Mouse (Mus musculus): ENCODE results near the gene Nfib.

DNA sequence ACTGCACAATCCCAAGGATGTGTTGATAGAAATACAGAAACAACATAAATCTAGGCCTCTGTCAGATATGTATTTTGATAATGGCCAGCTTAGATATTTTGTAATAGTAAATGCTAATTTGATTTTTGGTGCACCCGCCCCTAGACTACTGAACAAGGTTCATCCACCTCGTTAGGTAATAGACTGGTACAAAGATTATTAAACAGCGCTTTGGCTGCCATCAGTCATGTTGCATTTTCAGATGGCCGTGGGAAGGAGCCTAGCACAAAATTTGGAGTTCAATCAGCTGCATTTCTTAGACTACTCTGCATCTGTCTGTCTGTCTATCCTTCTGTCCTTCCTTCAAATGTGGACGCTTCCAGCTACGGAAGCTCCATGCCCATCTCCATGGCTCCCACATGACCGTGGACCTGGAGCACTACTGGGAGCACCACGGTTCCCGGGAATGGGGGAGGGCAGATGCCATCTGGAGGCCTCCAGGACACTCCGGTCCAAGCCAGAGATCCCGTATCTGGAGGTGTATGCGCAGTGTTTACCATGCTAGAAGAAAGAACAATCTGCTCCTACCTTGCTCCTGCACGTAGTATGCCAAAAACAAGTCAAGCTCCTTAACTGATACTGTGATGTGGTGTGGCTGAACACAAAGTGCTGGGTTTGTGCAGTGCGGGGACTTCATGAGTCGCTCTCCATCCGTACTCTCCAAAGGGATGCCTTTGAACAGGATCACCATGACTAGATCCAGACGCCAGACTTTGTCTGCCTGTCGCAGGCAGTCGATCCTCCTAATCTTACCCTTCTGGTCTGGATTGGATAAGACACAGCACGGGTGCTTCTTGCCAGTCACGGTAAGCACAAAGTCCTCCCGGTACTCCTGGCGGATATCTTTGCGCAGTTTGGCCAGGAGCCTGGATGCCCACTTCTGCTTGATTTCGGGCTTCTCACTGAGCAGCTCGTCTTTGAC is 207.6 kb downstream of the Nfib start:
- TF ChIP-seq EP300 (IDR thresholded peaks at IDR 0.05) (no peak), CTCF (IDR thresholded peaks at IDR 0.05) (no peak)

Measured in lung, postnatal 0 days (tissue).